Mouse (Mus musculus) ES-Bruce4 (cell line): Measurements from ENCODE around the gene Ptgfrn. TPM values are rescaled to one million over a fixed set of nuclear protein-coding genes. Genes with fewer than 3 reads are reported as not detected.

ENCODE experiments used
- H3K27ac ChIP-seq: 2 replicates; pipeline ENCODE4 v1.5.1; 2012; ENCODE audit warnings: low read length, inconsistent platforms; ENCODE audit not compliant: insufficient read depth
- H3K27me3 ChIP-seq: 2 replicates; pipeline ENCODE4 v1.6.1; 2012; ENCODE audit warnings: mild to moderate bottlenecking, low read length, inconsistent platforms; ENCODE audit not compliant: control insufficient read depth, poor library complexity, insufficient read depth, severe bottlenecking
- H3K36me3 ChIP-seq: 2 replicates; pipeline ENCODE4 v1.6.1; 2012; ENCODE audit warnings: inconsistent platforms, mild to moderate bottlenecking, low read length, moderate library complexity; ENCODE audit not compliant: control insufficient read depth, poor library complexity, insufficient read depth, severe bottlenecking
- H3K4me1 ChIP-seq: one replicate; pipeline ENCODE4 v1.8.1; 2011; ENCODE audit warnings: low read length; ENCODE audit not compliant: control insufficient read depth, insufficient read depth
- H3K4me3 ChIP-seq: 2 replicates; pipeline ENCODE4 v1.5.1; 2011; ENCODE audit warnings: low read depth, mild to moderate bottlenecking, low read length
- H3K9ac ChIP-seq: 2 replicates; pipeline ENCODE4 v1.6.1; 2012; ENCODE audit warnings: low read depth, mild to moderate bottlenecking, inconsistent platforms; ENCODE audit not compliant: poor library complexity, severe bottlenecking
- H3K9me3 ChIP-seq: replicated peaks from 2 replicates; pipeline ENCODE4 v1.6.1; 2012; ENCODE audit warnings: mild to moderate bottlenecking, low read length, inconsistent platforms; ENCODE audit not compliant: control insufficient read depth, poor library complexity, insufficient read depth, severe bottlenecking
- CTCF ChIP-seq: IDR thresholded peaks from one replicate; pipeline ENCODE4 v1.8.1; 2011; ENCODE audit warnings: low read depth, low read length
- EP300 ChIP-seq: IDR thresholded peaks from 2 replicates; pipeline ENCODE4 v1.6.1; 2011; ENCODE audit warnings: low read depth, low read length; ENCODE audit not compliant: insufficient read depth
- POLR2A ChIP-seq: IDR thresholded peaks from one replicate; pipeline ENCODE4 v1.8.1; 2011; ENCODE audit warnings: low read length; ENCODE audit not compliant: insufficient read depth
- polyA plus RNA-seq: library from polyadenylated mRNA; stranded (reverse); fragments of >200 nt; gene quantifications from 2 replicates; pipeline ENCODE4 v1.2.4, GENCODE M21; 2011; ENCODE audit warnings: low read depth; ENCODE audit not compliant: missing spikeins, insufficient read depth, insufficient read length

Gene Ptgfrn
- polyA plus RNA-seq, 1 experiment: 60.7 TPM

- H3K36me3 ChIP-seq: no peaks in the 10 kb centered on the region
- no peaks in the 10 kb centered on the region for H3K27me3 ChIP-seq
- no peak overlapping the region for H3K27ac ChIP-seq
- peaks cover 7% of the 10 kb centered on the region for H3K4me1 ChIP-seq
- H3K9me3 ChIP-seq: no peaks in the 10 kb centered on the region
- TF ChIP-seq EP300 (no peak), CTCF (no peak), POLR2A (no peak)
- H3K4me3 ChIP-seq: no peak overlapping the region
- H3K9ac ChIP-seq: no peak overlapping the region
These were observed 10.2 kb downstream of the Ptgfrn start for GRCm38 (mm10) chr3:101099701-101100357.

- Histone ChIP-seq H3K36me3 (no peaks in the 10 kb centered on the region), H3K27ac (no peak overlapping the region), H3K4me1 (peaks cover 10% of the 10 kb centered on the region), H3K27me3 (no peaks in the 10 kb centered on the region), H3K9me3 (no peaks in the 10 kb centered on the region), H3K9ac (no peak overlapping the region), H3K4me3 (no peak overlapping the region)
- TF ChIP-seq POLR2A (no peak), EP300 (no peak), CTCF (no peak)
These were observed 12.0 kb downstream of the Ptgfrn start for GRCm38 (mm10) chr3:101098073-101098472.

- no peak overlapping the region; the same call in 1 of the 2 replicates for H3K27ac ChIP-seq
- H3K9me3 ChIP-seq: no peaks in the 10 kb centered on the region
- peaks cover 10% of the 10 kb centered on the region for H3K4me1 ChIP-seq
- H3K4me3 ChIP-seq: no peak overlapping the region
- no peaks in the 10 kb centered on the region for H3K27me3 ChIP-seq
- no peaks in the 10 kb centered on the region for H3K36me3 ChIP-seq
- TF ChIP-seq CTCF: no peak
- TF ChIP-seq POLR2A: no peak
- TF ChIP-seq EP300: no peak
- no peak overlapping the region for H3K9ac ChIP-seq
These were observed 12.8 kb downstream of the Ptgfrn start for GRCm38 (mm10) chr3:101097146-101097800.

- Histone ChIP-seq H3K9me3 (no peaks in the 10 kb centered on the region), H3K4me1 (peaks cover 8% of the 10 kb centered on the region), H3K9ac (no peak overlapping the region), H3K27ac (peak overlapping the region; percentile 60), H3K36me3 (no peaks in the 10 kb centered on the region), H3K4me3 (no peak overlapping the region), H3K27me3 (no peaks in the 10 kb centered on the region)
- TF ChIP-seq CTCF: no peak
- no peak for TF ChIP-seq POLR2A
- TF ChIP-seq EP300: no peak
These were observed 14.2 kb downstream of the Ptgfrn start for GRCm38 (mm10) chr3:101095761-101096449.

GRCm38 (mm10) chr3:101092202-101092601 lies 17.9 kb downstream of the Ptgfrn start:
- peaks cover 7% of the 10 kb centered on the region for H3K4me1 ChIP-seq
- no peaks in the 10 kb centered on the region for H3K9me3 ChIP-seq
- no peaks in the 10 kb centered on the region for H3K27me3 ChIP-seq
- H3K36me3 ChIP-seq: no peaks in the 10 kb centered on the region
- peak overlapping the region; percentile 34; the same call in 1 of the 2 replicates for H3K4me3 ChIP-seq
- H3K27ac ChIP-seq: peak overlapping the region; percentile 76
- peak; percentile 68; the same call in 1 of the 2 replicates for TF ChIP-seq EP300
- no peak for TF ChIP-seq CTCF
- H3K9ac ChIP-seq: no peak overlapping the region
